Mouse (Mus musculus) ES-E14 (cell line): Measurements from ENCODE around the gene Coro1c. TPM values are rescaled to one million over a fixed set of nuclear protein-coding genes. Genes with fewer than 3 reads are reported as not detected.

ENCODE experiments used
- DNase-seq: peaks from one replicate; pipeline ENCODE4 v3.0.0-alpha.2; 2013; ENCODE audit warnings: low read depth, low spot score
- H3K27ac ChIP-seq: 2 replicates; pipeline ENCODE4 v1.5.1; 2012; ENCODE audit warnings: low read depth, mild to moderate bottlenecking, low read length, moderate library complexity, mixed read lengths; ENCODE audit not compliant: poor library complexity, insufficient read depth, severe bottlenecking
- H3K36me3 ChIP-seq: 2 replicates; pipeline ENCODE4 v1.6.1; 2012; ENCODE audit warnings: mild to moderate bottlenecking, low read length, moderate library complexity, mixed read lengths; ENCODE audit not compliant: control insufficient read depth, poor library complexity, insufficient read depth, severe bottlenecking
- H3K4me1 ChIP-seq, 2 experiments: fragments of 150-350 bp in 1 of 2; sonication (generic) in 1 of 2; 2 replicates each; pipeline ENCODE4 v1.6.1; 2012; ENCODE audit warnings: low read length in 2 of 2, mild to moderate bottlenecking in 1 of 2, mixed read lengths in 1 of 2; ENCODE audit not compliant: control insufficient read depth in 2 of 2, insufficient read depth in 2 of 2, poor library complexity in 1 of 2
- H3K4me3 ChIP-seq, 2 experiments: fragments of 150-350 bp in 1 of 2; sonication (generic) in 1 of 2; 2 replicates each; pipeline ENCODE4 v1.5.1; 2012; ENCODE audit warnings: low read length in 2 of 2, low read depth in 1 of 2, mild to moderate bottlenecking in 1 of 2, mixed read lengths in 1 of 2; ENCODE audit not compliant: insufficient read depth in 1 of 2, poor library complexity in 1 of 2, severe bottlenecking in 1 of 2
- H3K9ac ChIP-seq: 2 replicates; pipeline ENCODE4 v1.6.1; 2012; ENCODE audit warnings: low read depth, mild to moderate bottlenecking, low read length, mixed read lengths; ENCODE audit not compliant: poor library complexity, insufficient read depth, severe bottlenecking
- H3K9me3 ChIP-seq: fragments of 150-350 bp; sonication (generic); 2 replicates; pipeline ENCODE4 v1.6.1; 2012; ENCODE audit warnings: low read depth, mild to moderate bottlenecking, low read length; ENCODE audit not compliant: control insufficient read depth, insufficient read depth
- CHD2 ChIP-seq: IDR thresholded peaks from 2 replicates; pipeline ENCODE4 v1.6.1; 2014; ENCODE audit warnings: mild to moderate bottlenecking, low read depth, low read length, inconsistent platforms
- HCFC1 ChIP-seq: IDR thresholded peaks from 2 replicates; pipeline ENCODE4 v1.6.1; 2012; ENCODE audit warnings: low read length, inconsistent platforms, borderline replicate concordance; ENCODE audit not compliant: insufficient read depth
- MAFK ChIP-seq: IDR thresholded peaks from 2 replicates; pipeline ENCODE4 v1.6.1; 2014; ENCODE audit warnings: mild to moderate bottlenecking, low read depth, low read length, inconsistent platforms; ENCODE audit not compliant: insufficient read depth
- ZC3H11A ChIP-seq: IDR thresholded peaks from 2 replicates; pipeline ENCODE4 v1.6.1; 2012; ENCODE audit warnings: low read depth, mild to moderate bottlenecking, inconsistent platforms, low read length, borderline replicate concordance
- ZNF384 ChIP-seq: IDR thresholded peaks from 2 replicates; pipeline ENCODE4 v1.6.1; 2012; ENCODE audit warnings: low read depth, low read length, inconsistent platforms
- in situ Hi-C, 2 experiments: fragments of 600-800 bp; cut with MboI; formaldehyde crosslinking; loops; one replicate each; pipeline ENCODE4 v1.15.1; 2025; ENCODE audit warnings: low sequenced_read_pairs in 2 of 2, inconsistent platforms in 1 of 2; ENCODE audit not compliant: unreplicated experiment in 2 of 2
- total RNA-seq: library from RNA; depleted of rRNA; stranded (reverse); fragments of 300-350 nt; gene quantifications from 2 replicates; pipeline ENCODE4 v1.2.3, GENCODE M21; 2012

Gene Coro1c
- total RNA-seq, 1 experiment: 150 TPM

GRCm38 (mm10) chr5:113889181-113889906 is 19.2 kb downstream of the Coro1c start:
- H3K9me3 ChIP-seq: no peaks in the 10 kb centered on the region
- DNase-seq: no peak
- H3K9ac ChIP-seq: peak overlapping the region; percentile 34; the same call in 1 of the 2 replicates
- no peak overlapping the region for H3K4me3 ChIP-seq
- in situ Hi-C loops: no loop called here
- peaks cover 4 to 29% of the 10 kb centered on the region in 2 experiments; a peak in 3 of 4 replicates for H3K4me1 ChIP-seq
- TF ChIP-seq CHD2 (no peak), MAFK (no peak), ZNF384 (no peak), ZC3H11A (no peak), HCFC1 (no peak)
- peaks cover 2% of the 10 kb centered on the region; the same call in 1 of the 2 replicates for H3K36me3 ChIP-seq
- peak overlapping the region; percentile 35; the same call in 1 of the 2 replicates for H3K27ac ChIP-seq

GRCm38 (mm10) chr5:113888186-113888795 is 20.3 kb downstream of the Coro1c start:
- H3K4me3 ChIP-seq: no peak overlapping the region
- H3K36me3 ChIP-seq: no peaks in the 10 kb centered on the region; the same call in 1 of the 2 replicates
- in situ Hi-C loops: no loop called here
- no peak overlapping the region for H3K9ac ChIP-seq
- H3K9me3 ChIP-seq: no peaks in the 10 kb centered on the region
- TF ChIP-seq CHD2 (no peak), MAFK (no peak), ZC3H11A (no peak), ZNF384 (no peak), HCFC1 (no peak)
- peaks cover 4 to 27% of the 10 kb centered on the region in 2 experiments; a peak in 3 of 4 replicates for H3K4me1 ChIP-seq
- DNase-seq: no peak
- H3K27ac ChIP-seq: no peak overlapping the region

GRCm38 (mm10) chr5:113887132-113887531 is 21.4 kb downstream of the Coro1c start:
- no peaks in the 10 kb centered on the region; the same call in 1 of the 2 replicates for H3K36me3 ChIP-seq
- in situ Hi-C loops: no loop called here
- no peak overlapping the region for H3K27ac ChIP-seq
- H3K4me3 ChIP-seq: no peak overlapping the region
- H3K4me1 ChIP-seq: peaks cover 4 to 30% of the 10 kb centered on the region in 2 experiments; a peak in 3 of 4 replicates
- DNase-seq: no peak
- TF ChIP-seq HCFC1: no peak
- no peak for TF ChIP-seq ZNF384
- TF ChIP-seq CHD2: no peak
- no peak for TF ChIP-seq ZC3H11A
- no peak for TF ChIP-seq MAFK
- H3K9me3 ChIP-seq: no peaks in the 10 kb centered on the region
- no peak overlapping the region for H3K9ac ChIP-seq

- Histone ChIP-seq H3K36me3 (peaks cover 12% of the 10 kb centered on the region; the same call in 1 of the 2 replicates), H3K9ac (no peak overlapping the region), H3K9me3 (no peaks in the 10 kb centered on the region), H3K4me3 (no peak overlapping the region), H3K4me1 (peaks cover 4 to 30% of the 10 kb centered on the region in 2 experiments; a peak in 3 of 4 replicates), H3K27ac (no peak overlapping the region)
- no peak for TF ChIP-seq ZC3H11A
- TF ChIP-seq MAFK: no peak
- TF ChIP-seq ZNF384: no peak
- no peak for TF ChIP-seq CHD2
- TF ChIP-seq HCFC1: no peak
- DNase-seq: no peak
- in situ Hi-C loops: no loop called here
Measured at GRCm38 (mm10) chr5:113885623-113886022, 22.9 kb downstream of the Coro1c start.
